Mouse (Mus musculus): ENCODE results near the gene Syngr1. TPM values are rescaled to one million over a fixed set of nuclear protein-coding genes. Genes with fewer than 3 reads are reported as not detected.

The Syngr1 gene
- total and polyA plus RNA-seq, 3 experiments = 105 to 115 TPM; not detected in 1

DNA sequence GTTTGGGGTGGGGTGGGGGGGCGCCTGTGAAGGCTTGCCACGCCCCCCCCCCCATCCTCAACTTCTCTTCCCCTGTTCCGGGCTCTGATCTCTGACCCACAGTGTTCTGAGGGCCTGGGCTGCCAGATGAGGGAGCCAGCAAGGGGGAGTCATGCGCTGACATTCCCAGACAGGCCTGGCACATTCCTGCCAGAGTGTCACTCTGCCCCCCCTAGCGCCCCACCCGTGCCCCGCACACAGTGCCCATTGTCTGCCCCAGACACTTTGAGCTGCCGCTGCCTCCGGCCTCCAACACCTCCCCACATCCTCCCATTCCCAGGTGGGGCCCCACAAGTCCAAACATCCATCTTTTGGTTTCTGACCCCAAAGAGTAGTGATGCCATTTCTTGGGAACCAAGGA is 28.8 kb upstream of the Syngr1 start:
- no peaks in the 10 kb centered on the region for H3K36me3 ChIP-seq (ENCODE audit: control insufficient read depth in 1 of 2, insufficient read depth in 2 of 2, low read length in 2 of 2)
- H3K79me2 ChIP-seq (ENCODE audit: control insufficient read depth, insufficient read depth, low read length, poor library complexity) = no peaks in the 10 kb centered on the region
- no peak overlapping the region for H3K27ac ChIP-seq (ENCODE audit: control insufficient read depth, low read depth, low read length)
- no peaks in the 10 kb centered on the region for H3K9me3 ChIP-seq (replicated peaks; ENCODE audit: insufficient read depth, low read length)
- TF ChIP-seq MAFK (IDR thresholded peaks at IDR 0.05; ENCODE audit: borderline replicate concordance, low read depth, low read length) (no peak), KAT2A (conservative IDR thresholded peaks at IDR 0.05; ENCODE audit: low read depth, low read length) (no peak), RCOR1 (IDR thresholded peaks at IDR 0.05; ENCODE audit: low read depth, low read length) (no peak), MYC (IDR thresholded peaks at IDR 0.05; ENCODE audit: low read depth, low read length) (no peak), MAX (IDR thresholded peaks at IDR 0.05; ENCODE audit: low read length) (no peak), SIN3A (IDR thresholded peaks at IDR 0.05; ENCODE audit: low read length) (no peak), TAL1 (IDR thresholded peaks at IDR 0.05; ENCODE audit: low read length) (no peak), TCF12 (IDR thresholded peaks at IDR 0.05; ENCODE audit: low read depth, low read length) (no peak), MXI1 (IDR thresholded peaks at IDR 0.05; ENCODE audit: low read depth, low read length) (no peak), JUND (IDR thresholded peaks at IDR 0.05; ENCODE audit: low read depth, low read length) (no peak), POLR2AphosphoS2 (IDR thresholded peaks at IDR 0.05; ENCODE audit: low read length) (no peak), TBP (IDR thresholded peaks at IDR 0.05; ENCODE audit: low read depth, low read length) (no peak), ZMIZ1 (IDR thresholded peaks at IDR 0.05; ENCODE audit: low read depth, low read length) (no peak), GATA1 (IDR thresholded peaks at IDR 0.05; ENCODE audit: low read depth, low read length) (no peak), USF2 (IDR thresholded peaks at IDR 0.05; ENCODE audit: borderline replicate concordance in 1 of 2, insufficient read depth in 1 of 2, low read depth in 1 of 2, low read length in 2 of 2) (no peak), HCFC1 (IDR thresholded peaks at IDR 0.05; ENCODE audit: low read depth, low read length) (no peak), CHD1 (IDR thresholded peaks at IDR 0.05; ENCODE audit: low read depth, low read length) (no peak)
- H3K4me3 ChIP-seq (ENCODE audit: control insufficient read depth in 1 of 2, insufficient read depth in 1 of 2, low read depth in 2 of 2, low read length in 2 of 2) = no peak overlapping the region
- H3K4me1 ChIP-seq (ENCODE audit: control insufficient read depth in 1 of 2, insufficient read depth in 2 of 2, low read length in 2 of 2) = no peaks in the 10 kb centered on the region
- no peak for DNase-seq (ENCODE audit: low read depth, low spot score)
- no peak overlapping the region for H3K9ac ChIP-seq (ENCODE audit: control insufficient read depth, low read depth, low read length, poor library complexity, severe bottlenecking)
- no peaks in the 10 kb centered on the region; a peak in 1 of 4 replicates for H3K27me3 ChIP-seq (ENCODE audit: control insufficient read depth in 1 of 2, insufficient read depth in 2 of 2, low read length in 2 of 2)

GRCm38 (mm10) chr15:80062821-80063220 is 28.3 kb upstream of the Syngr1 start:
- no peak for TF ChIP-seq MYC (IDR thresholded peaks at IDR 0.05; ENCODE audit: low read depth, low read length)
- TF ChIP-seq USF1 (IDR thresholded peaks at IDR 0.05; ENCODE audit: low read depth, low read length) = no peak
- no peak for TF ChIP-seq SMC3 (IDR thresholded peaks at IDR 0.05; ENCODE audit: low read depth, low read length)
- no peak for TF ChIP-seq MAX (IDR thresholded peaks at IDR 0.05; ENCODE audit: low read length)
- no peak for TF ChIP-seq E2F4 (IDR thresholded peaks at IDR 0.05; ENCODE audit: borderline replicate concordance, low read depth, low read length)
- no peak for TF ChIP-seq RCOR1 (IDR thresholded peaks at IDR 0.05; ENCODE audit: low read depth, low read length)
- TF ChIP-seq EP300 (IDR thresholded peaks at IDR 0.05; ENCODE audit: low read depth in 1 of 2, low read length in 2 of 2) = no peak
- TF ChIP-seq MAFK (IDR thresholded peaks at IDR 0.05; ENCODE audit: borderline replicate concordance, low read depth, low read length) = no peak
- no peak for TF ChIP-seq RAD21 (IDR thresholded peaks at IDR 0.05; ENCODE audit: low read depth, low read length)
- TF ChIP-seq MEF2A (IDR thresholded peaks at IDR 0.05; ENCODE audit: extremely low read depth, insufficient replicate concordance, low read depth, low read length, poor library complexity, severe bottlenecking) = no peak
- TF ChIP-seq CTCF (IDR thresholded peaks at IDR 0.05 in 2 of 3, conservative IDR thresholded peaks at IDR 0.05 in 1 of 3; ENCODE audit: control insufficient read depth in 1 of 3, insufficient read depth in 1 of 3, low read depth in 2 of 3, low read length in 3 of 3, poor library complexity in 1 of 3, severe bottlenecking in 1 of 3) = no peak
- TF ChIP-seq ZKSCAN1 (IDR thresholded peaks at IDR 0.05; ENCODE audit: low read depth, low read length) = no peak
- no peak for TF ChIP-seq ELF1 (IDR thresholded peaks at IDR 0.05; ENCODE audit: low read depth, low read length)
- no peak for TF ChIP-seq ZNF384 (IDR thresholded peaks at IDR 0.05; ENCODE audit: low read depth, low read length)
- Histone ChIP-seq H3K36me3 (ENCODE audit: control insufficient read depth in 1 of 2, insufficient read depth in 2 of 2, low read length in 2 of 2) (no peaks in the 10 kb centered on the region), H3K4me1 (ENCODE audit: control insufficient read depth in 1 of 2, insufficient read depth in 2 of 2, low read length in 2 of 2) (no peaks in the 10 kb centered on the region), H3K9me3 (replicated peaks; ENCODE audit: insufficient read depth, low read length) (no peaks in the 10 kb centered on the region), H3K4me3 (ENCODE audit: control insufficient read depth in 1 of 2, insufficient read depth in 1 of 2, low read depth in 2 of 2, low read length in 2 of 2) (no peak overlapping the region), H3K79me2 (ENCODE audit: control insufficient read depth, insufficient read depth, low read length, poor library complexity) (no peaks in the 10 kb centered on the region), H3K27ac (ENCODE audit: control insufficient read depth, low read depth, low read length) (no peak overlapping the region), H3K9ac (ENCODE audit: control insufficient read depth, low read depth, low read length, poor library complexity, severe bottlenecking) (no peak overlapping the region), H3K27me3 (ENCODE audit: control insufficient read depth in 1 of 2, insufficient read depth in 2 of 2, low read length in 2 of 2) (no peaks in the 10 kb centered on the region; a peak in 2 of 4 replicates)
- no peak for DNase-seq (ENCODE audit: low read depth, low spot score)

Measured in MEL (cell line).